Mouse (Mus musculus) lung, embryonic 15.5 days (tissue): Measurements from ENCODE around the gene Cpeb2. TPM values are rescaled to one million over a fixed set of nuclear protein-coding genes. Genes with fewer than 3 reads are reported as not detected.

ENCODE experiments used
- ATAC-seq: fragments of 200-750 bp; cut with Nextera tagmentation; 2 replicates; pipeline ENCODE4 v1.8.0; 2017; ENCODE audit warnings: moderate number of reproducible peaks, borderline replicate concordance; ENCODE audit not compliant: low FRiP score, low TSS enrichment; ENCODE audit errors: extremely low read depth
- H3K27ac ChIP-seq: fragments of 300-500 bp; sonication (generic); 2 replicates; pipeline ENCODE4 v1.5.1; 2015; ENCODE audit warnings: moderate library complexity, mild to moderate bottlenecking, inconsistent platforms
- H3K27me3 ChIP-seq: fragments of 300-500 bp; sonication (generic); 2 replicates; pipeline ENCODE4 v1.6.1; 2015; ENCODE audit warnings: inconsistent platforms
- H3K36me3 ChIP-seq: fragments of 300-500 bp; sonication (generic); 2 replicates; pipeline ENCODE4 v1.6.1; 2015; ENCODE audit warnings: inconsistent platforms
- H3K4me1 ChIP-seq: fragments of 300-500 bp; sonication (generic); 2 replicates; pipeline ENCODE4 v1.6.1; 2015; ENCODE audit warnings: inconsistent platforms
- H3K4me2 ChIP-seq: fragments of 300-500 bp; sonication (generic); 2 replicates; pipeline ENCODE4 v1.6.1; 2015; ENCODE audit warnings: inconsistent platforms, mild to moderate bottlenecking, moderate library complexity
- H3K4me3 ChIP-seq: fragments of 300-500 bp; sonication (generic); 2 replicates; pipeline ENCODE4 v1.5.1; 2015; ENCODE audit warnings: mild to moderate bottlenecking, inconsistent platforms
- H3K9ac ChIP-seq: fragments of 300-500 bp; sonication (generic); 2 replicates; pipeline ENCODE4 v1.6.1; 2015; ENCODE audit warnings: inconsistent platforms
- H3K9me3 ChIP-seq: fragments of 300-500 bp; sonication (generic); 2 replicates; pipeline ENCODE4 v1.6.1; 2016; ENCODE audit warnings: inconsistent platforms
- WGBS: fragments of 180-500 bp; shearing (Covaris S2); methylation state at CpG from one replicate; pipeline ENCODE4 v1.1.7; 2015; 5-methylcytosine and 5-hydroxymethylcytosine counted together
- polyA plus RNA-seq: library from polyadenylated mRNA; unstranded; fragments of >200 nt; fragmentation: Nextera tagmentation; extraction: Ambion mirVana; gene quantifications from 2 replicates; pipeline ENCODE4 v1.2.1, GENCODE M21; 2015

Gene Cpeb2
- 1.2 and 1.7 TPM in 2 replicates for polyA plus RNA-seq

GRCm38 (mm10) chr5:43232480-43233315 lies at the start of gene Cpeb2:
TSS of gene Cpeb2 (plus strand) at chr5:43233170.
- Histone ChIP-seq H3K4me2 (peak within 1 kb of the TSS; percentile 92), H3K36me3 (no peaks in the 10 kb centered on the region), H3K9me3 (no peaks in the 10 kb centered on the region), H3K4me1 (peaks cover 7% of the 10 kb centered on the region; the same call in 1 of the 2 replicates), H3K27me3 (no peaks in the 10 kb centered on the region; the same call in 1 of the 2 replicates), H3K9ac (peak within 1 kb of the TSS; percentile 74), H3K27ac (peak within 1 kb of the TSS; percentile 98), H3K4me3 (peak within 1 kb of the TSS; percentile 95)
- ATAC-seq = peak; percentile 93
- under 1% methylated on average over 83 of the region's 89 CpGs for WGBS

DNA sequence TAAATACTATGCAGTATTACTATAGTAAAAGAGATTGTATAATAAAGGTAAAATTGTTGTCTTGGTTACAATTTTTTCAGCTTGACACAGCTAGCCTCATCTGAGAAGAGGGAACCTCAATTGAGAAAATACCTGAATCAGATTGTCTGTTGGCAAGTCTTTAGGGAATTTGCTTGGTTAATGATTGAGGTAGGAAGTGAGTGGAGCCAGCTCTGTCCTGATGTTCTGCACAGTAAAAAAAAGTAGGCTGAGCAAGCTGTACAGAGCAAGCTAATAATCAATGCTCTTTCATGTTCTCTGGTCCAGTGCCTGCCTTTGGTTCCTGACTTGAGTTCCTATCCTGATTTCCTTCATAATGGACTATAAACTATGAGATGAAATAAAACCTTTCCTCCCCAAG lies 49.4 kb upstream of the Cpeb2 start:
- Histone ChIP-seq H3K4me2 (no peak overlapping the region), H3K27me3 (no peaks in the 10 kb centered on the region), H3K36me3 (no peaks in the 10 kb centered on the region), H3K9me3 (no peaks in the 10 kb centered on the region), H3K27ac (no peak overlapping the region), H3K9ac (no peak overlapping the region), H3K4me1 (no peaks in the 10 kb centered on the region), H3K4me3 (no peak overlapping the region)
- ATAC-seq = no peak

DNA sequence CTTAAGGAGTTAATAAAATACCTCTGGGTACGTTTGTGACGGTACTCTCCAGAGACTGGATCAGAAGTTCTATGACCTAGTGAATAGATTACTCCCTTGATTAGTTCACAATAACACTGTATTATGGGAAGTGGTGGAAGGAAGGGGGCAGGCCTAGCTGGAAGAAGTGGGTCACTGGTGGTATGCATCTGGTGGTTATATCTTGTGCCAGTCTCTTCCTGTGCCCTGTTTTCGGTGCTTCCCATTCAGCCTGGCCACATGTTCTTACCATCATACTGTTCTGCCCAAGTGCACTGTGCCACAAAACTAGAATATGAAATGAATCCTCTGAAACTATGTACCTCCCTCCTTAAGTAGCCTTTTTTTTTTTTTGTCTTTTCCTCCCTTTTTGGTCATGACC lies 48.1 kb upstream of the Cpeb2 start:
- Histone ChIP-seq H3K4me2 (no peak overlapping the region), H3K9ac (no peak overlapping the region), H3K4me3 (no peak overlapping the region), H3K27ac (no peak overlapping the region), H3K36me3 (no peaks in the 10 kb centered on the region), H3K27me3 (no peaks in the 10 kb centered on the region), H3K4me1 (no peaks in the 10 kb centered on the region), H3K9me3 (no peaks in the 10 kb centered on the region)
- no peak for ATAC-seq
- WGBS = 71% methylated on average over 3 of the region's 3 CpGs

DNA sequence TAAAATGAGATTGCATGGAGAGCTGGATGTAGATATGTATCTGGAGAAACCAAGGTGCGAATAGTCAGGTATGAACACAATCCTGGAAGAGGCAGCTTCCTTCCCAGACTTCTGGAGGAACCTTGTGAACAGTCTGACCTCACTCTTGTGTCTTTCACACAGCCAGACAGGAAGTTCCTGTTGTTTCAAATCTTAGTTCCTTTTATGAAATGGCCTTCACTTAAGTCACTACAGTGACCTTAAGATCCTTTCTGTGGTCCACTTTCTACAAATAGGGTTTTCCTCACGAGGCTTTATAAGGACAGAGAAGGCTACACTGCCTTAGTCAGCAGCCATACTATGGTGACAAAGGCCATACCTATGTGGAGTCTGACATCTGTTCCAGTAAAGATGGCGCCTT lies 47.5 kb upstream of the Cpeb2 start:
- Histone ChIP-seq H3K9ac (no peak overlapping the region), H3K27me3 (no peaks in the 10 kb centered on the region), H3K9me3 (no peaks in the 10 kb centered on the region), H3K27ac (no peak overlapping the region), H3K36me3 (no peaks in the 10 kb centered on the region), H3K4me3 (no peak overlapping the region), H3K4me1 (no peaks in the 10 kb centered on the region), H3K4me2 (no peak overlapping the region)
- 74% methylated on average over 3 of the region's 3 CpGs for WGBS
- ATAC-seq = no peak

- no peak overlapping the region for H3K4me2 ChIP-seq
- no peak overlapping the region for H3K4me3 ChIP-seq
- WGBS = 64% methylated on average over 4 of the region's 4 CpGs
- H3K9ac ChIP-seq = no peak overlapping the region
- H3K27me3 ChIP-seq = no peaks in the 10 kb centered on the region
- H3K9me3 ChIP-seq = no peaks in the 10 kb centered on the region
- ATAC-seq = no peak
- H3K36me3 ChIP-seq = no peaks in the 10 kb centered on the region
- no peaks in the 10 kb centered on the region for H3K4me1 ChIP-seq
- H3K27ac ChIP-seq = no peak overlapping the region
Measured at GRCm38 (mm10) chr5:43200686-43201085, 32.3 kb upstream of the Cpeb2 start.

GRCm38 (mm10) chr5:43206495-43207053 lies 26.4 kb upstream of the Cpeb2 start:
- Histone ChIP-seq H3K36me3 (no peaks in the 10 kb centered on the region), H3K4me1 (no peaks in the 10 kb centered on the region)
- no peak for ATAC-seq

DNA sequence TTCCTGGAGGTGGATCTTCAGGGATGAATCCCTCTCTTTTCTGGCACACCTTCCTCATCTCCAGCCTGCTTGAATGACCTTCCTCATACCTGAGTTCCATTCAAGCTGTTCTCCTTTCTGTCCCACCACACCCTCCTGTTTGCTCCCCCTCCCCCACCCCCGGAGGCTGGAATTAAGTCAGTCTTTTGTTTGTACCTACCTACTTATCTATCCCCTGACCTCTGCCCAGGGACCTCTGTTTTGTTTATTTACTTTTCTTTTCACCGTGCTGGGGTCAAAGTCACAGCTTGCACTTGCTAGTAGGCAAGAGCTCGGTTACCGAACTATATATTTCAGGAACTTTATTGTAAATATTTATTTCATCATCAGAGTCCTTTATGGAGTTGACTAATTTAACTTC lies 15.5 kb upstream of the Cpeb2 start:
- Histone ChIP-seq H3K9ac (no peak overlapping the region), H3K36me3 (no peaks in the 10 kb centered on the region), H3K4me2 (no peak overlapping the region), H3K27ac (no peak overlapping the region), H3K4me1 (no peaks in the 10 kb centered on the region), H3K27me3 (no peaks in the 10 kb centered on the region), H3K4me3 (no peak overlapping the region), H3K9me3 (no peaks in the 10 kb centered on the region)
- 16% methylated on average over 4 of the region's 4 CpGs for WGBS
- ATAC-seq = no peak

More at GRCm38 (mm10) chr5:43206495-43207053, 26.4 kb upstream of the Cpeb2 start:
- Histone ChIP-seq H3K27me3 (no peaks in the 10 kb centered on the region), H3K4me2 (no peak overlapping the region), H3K27ac (no peak overlapping the region), H3K9ac (no peak overlapping the region), H3K4me3 (no peak overlapping the region), H3K9me3 (no peaks in the 10 kb centered on the region)
- 82% methylated on average over 6 of the region's 6 CpGs for WGBS

GRCm38 (mm10) chr5:43217987-43218846 lies 14.8 kb upstream of the Cpeb2 start:
- no peaks in the 10 kb centered on the region for H3K9me3 ChIP-seq
- H3K27ac ChIP-seq = no peak overlapping the region
- WGBS = 56% methylated on average over 10 of the region's 10 CpGs
- H3K27me3 ChIP-seq = no peaks in the 10 kb centered on the region
- no peaks in the 10 kb centered on the region for H3K36me3 ChIP-seq
- H3K9ac ChIP-seq = no peak overlapping the region
- H3K4me3 ChIP-seq = no peak overlapping the region
- H3K4me1 ChIP-seq = no peaks in the 10 kb centered on the region
- ATAC-seq = no peak
- H3K4me2 ChIP-seq = no peak overlapping the region

GRCm38 (mm10) chr5:43218847-43219132 lies 14.2 kb upstream of the Cpeb2 start:
- Histone ChIP-seq H3K4me3 (no peak overlapping the region), H3K9me3 (no peaks in the 10 kb centered on the region), H3K9ac (no peak overlapping the region), H3K4me2 (no peak overlapping the region), H3K4me1 (no peaks in the 10 kb centered on the region), H3K27ac (no peak overlapping the region), H3K27me3 (no peaks in the 10 kb centered on the region), H3K36me3 (no peaks in the 10 kb centered on the region)
- no peak for ATAC-seq
- 4% methylated on average over 1 of the region's 1 CpGs for WGBS

DNA sequence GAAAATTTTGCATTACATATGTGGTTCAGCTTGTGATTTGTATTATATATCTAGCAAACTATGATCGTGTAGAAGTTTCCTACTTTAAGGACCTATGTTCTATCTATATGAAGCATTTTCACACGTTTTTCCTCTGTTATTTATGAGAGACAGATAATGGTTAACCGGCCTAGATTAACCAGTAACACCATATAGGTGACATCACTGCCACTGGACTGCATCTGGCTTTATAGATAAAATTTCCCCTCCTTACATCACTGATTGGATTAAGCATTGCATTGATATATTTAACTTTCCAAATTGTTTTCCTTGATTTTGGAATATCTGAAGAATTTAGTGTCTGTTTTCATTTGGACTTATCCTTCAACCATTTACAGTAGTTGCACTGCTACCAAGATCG lies 9.6 kb upstream of the Cpeb2 start:
- H3K27ac ChIP-seq = no peak overlapping the region
- ATAC-seq = no peak

DNA sequence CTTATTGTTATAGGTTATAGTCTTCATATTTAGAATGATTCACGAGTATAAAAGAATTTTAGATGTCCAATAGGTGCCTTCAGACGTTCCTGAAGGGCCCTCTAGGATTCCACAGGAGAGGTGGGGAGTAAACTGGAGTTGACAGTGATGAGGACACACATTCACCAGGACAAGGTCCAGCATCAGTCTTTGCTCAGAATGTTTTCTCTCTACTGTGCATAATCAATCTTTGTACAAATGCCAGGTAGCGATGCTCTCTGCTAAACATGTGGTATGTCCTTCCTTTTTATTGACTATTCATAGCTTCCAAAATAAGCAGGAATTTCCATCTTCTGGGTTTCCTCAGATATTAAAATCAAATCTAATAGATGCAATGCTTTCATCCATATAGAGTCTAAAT lies 8.7 kb upstream of the Cpeb2 start:
- Histone ChIP-seq H3K27me3 (no peaks in the 10 kb centered on the region), H3K4me1 (no peaks in the 10 kb centered on the region), H3K4me3 (no peak overlapping the region), H3K27ac (no peak overlapping the region), H3K4me2 (no peak overlapping the region), H3K9me3 (no peaks in the 10 kb centered on the region), H3K36me3 (no peaks in the 10 kb centered on the region), H3K9ac (no peak overlapping the region)
- WGBS = 53% methylated on average over 3 of the region's 3 CpGs
- no peak for ATAC-seq

More for the DNA sequence above, 9.6 kb upstream of the Cpeb2 start:
- H3K9ac ChIP-seq = no peak overlapping the region
- H3K4me1 ChIP-seq = no peaks in the 10 kb centered on the region
- no peak overlapping the region for H3K4me3 ChIP-seq
- H3K9me3 ChIP-seq = no peaks in the 10 kb centered on the region
- H3K27me3 ChIP-seq = no peaks in the 10 kb centered on the region
- 72% methylated on average over 4 of the region's 4 CpGs for WGBS
- H3K36me3 ChIP-seq = no peaks in the 10 kb centered on the region
- no peak overlapping the region for H3K4me2 ChIP-seq

- ATAC-seq = no peak
- Histone ChIP-seq H3K27ac (no peak overlapping the region), H3K9ac (no peak overlapping the region), H3K4me2 (no peak overlapping the region), H3K27me3 (no peaks in the 10 kb centered on the region; the same call in 1 of the 2 replicates), H3K36me3 (no peaks in the 10 kb centered on the region), H3K9me3 (no peaks in the 10 kb centered on the region), H3K4me3 (no peak overlapping the region), H3K4me1 (no peaks in the 10 kb centered on the region)
Measured at GRCm38 (mm10) chr5:43226160-43226559, 6.8 kb upstream of the Cpeb2 start.
